Mouse (Mus musculus) intestine, postnatal 0 days (tissue): ENCODE data around the gene Fbxo10. TPM values are rescaled to one million over a fixed set of nuclear protein-coding genes. Genes with fewer than 3 reads are reported as not detected.
"Not testable (repeated sequence)": the region's sequence is repeated elsewhere in the genome, so short reads cannot be mapped to it uniquely, and the experiment has no call there.

Experiments used
- ATAC-seq: fragments of 200-750 bp; cut with Nextera tagmentation; 2 replicates; pipeline ENCODE4 v1.8.0; 2017; ENCODE audit warnings: mild to moderate bottlenecking, moderate TSS enrichment, moderate library complexity
- H3K27ac ChIP-seq: fragments of 300-500 bp; sonication (generic); 2 replicates; pipeline ENCODE4 v1.5.1; 2014; ENCODE audit warnings: mild to moderate bottlenecking, low read depth, low read length, moderate library complexity
- H3K27me3 ChIP-seq: fragments of 300-500 bp; sonication (generic); replicated peaks from 2 replicates; pipeline ENCODE4 v1.6.1; 2014; ENCODE audit warnings: low read length, mixed read lengths; ENCODE audit not compliant: control insufficient read depth, insufficient read depth
- H3K36me3 ChIP-seq: fragments of 300-500 bp; sonication (generic); 2 replicates; pipeline ENCODE4 v1.6.1; 2014; ENCODE audit warnings: mild to moderate bottlenecking, moderate library complexity; ENCODE audit not compliant: control insufficient read depth, insufficient read depth
- H3K4me1 ChIP-seq: fragments of 300-500 bp; sonication (generic); replicated peaks from 2 replicates; pipeline ENCODE4 v1.6.1; 2014; ENCODE audit warnings: antibody characterized with exemption, low read length, mixed read lengths; ENCODE audit not compliant: control insufficient read depth, insufficient read depth
- H3K4me2 ChIP-seq: fragments of 300-500 bp; sonication (generic); replicated peaks from 2 replicates; pipeline ENCODE4 v1.6.1; 2014; ENCODE audit warnings: low read depth, mild to moderate bottlenecking, moderate library complexity
- H3K4me3 ChIP-seq: fragments of 300-500 bp; sonication (generic); 2 replicates; pipeline ENCODE4 v1.5.1; 2014; ENCODE audit warnings: low read depth, low read length
- H3K9ac ChIP-seq: fragments of 300-500 bp; sonication (generic); 2 replicates; pipeline ENCODE4 v1.6.1; 2014; ENCODE audit warnings: mild to moderate bottlenecking, low read depth, low read length
- H3K9me3 ChIP-seq: fragments of 300-500 bp; sonication (generic); 2 replicates; pipeline ENCODE4 v1.6.1; 2016; ENCODE audit warnings: mixed run types; ENCODE audit not compliant: control insufficient read depth
- CTCF ChIP-seq: sonication (generic); IDR thresholded peaks from 2 replicates; pipeline ENCODE4 v1.5.1; 2016; ENCODE audit warnings: low read depth, mild to moderate bottlenecking, control low read depth, antibody characterized with exemption, moderate library complexity
- WGBS: fragments of 180-500 bp; shearing (Covaris S2); extraction: QIAGEN DNeasy Blood & Tissue Kit; methylation state at CpG from one replicate; pipeline ENCODE4 v1.1.7; 2014; 5-methylcytosine and 5-hydroxymethylcytosine counted together
- polyA plus RNA-seq: library from polyadenylated mRNA; unstranded; fragments of >200 nt; fragmentation: Nextera tagmentation; extraction: Ambion mirVana; gene quantifications from 2 replicates; pipeline ENCODE4 v1.2.1, GENCODE M21; 2015

The Fbxo10 gene
- polyA plus RNA-seq, 1 experiment from 2014 or later, result 2.6 TPM

DNA sequence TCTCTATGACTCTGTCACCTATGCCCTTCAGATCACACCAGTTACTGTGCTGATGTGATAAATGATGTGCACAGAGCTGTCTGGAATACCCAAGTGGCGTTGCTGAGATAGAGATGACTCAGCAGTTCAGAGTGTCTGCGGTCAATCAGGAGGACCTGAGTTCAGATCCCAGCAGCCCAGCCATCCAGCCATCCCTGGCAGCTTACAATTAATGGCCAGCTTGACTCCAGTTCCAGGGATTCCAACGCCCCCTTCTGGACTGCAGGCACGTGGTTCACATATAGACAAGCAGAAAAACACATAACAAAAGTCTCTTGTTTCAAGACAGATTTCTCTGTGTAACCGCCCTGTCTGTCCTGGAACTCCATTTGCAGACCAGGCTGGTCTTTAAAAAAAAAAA lies 22.0 kb upstream of the Fbxo10 start:
- ATAC-seq, result no peak
- peak overlapping the region; percentile 83 for H3K4me2 ChIP-seq
- no peaks in the 10 kb centered on the region for H3K27me3 ChIP-seq
- no peak overlapping the region for H3K27ac ChIP-seq
- WGBS, result 58% methylated on average over 5 of the region's 5 CpGs
- peak; percentile 39; the same call in 1 of the 2 replicates for TF ChIP-seq CTCF
- peaks cover 24% of the 10 kb centered on the region for H3K36me3 ChIP-seq
- no peaks in the 10 kb centered on the region for H3K9me3 ChIP-seq
- no peak overlapping the region for H3K9ac ChIP-seq
- peak overlapping the region; percentile 84; the same call in 1 of the 2 replicates for H3K4me3 ChIP-seq
- peaks cover 3% of the 10 kb centered on the region; the same call in 1 of the 2 replicates for H3K4me1 ChIP-seq

DNA sequence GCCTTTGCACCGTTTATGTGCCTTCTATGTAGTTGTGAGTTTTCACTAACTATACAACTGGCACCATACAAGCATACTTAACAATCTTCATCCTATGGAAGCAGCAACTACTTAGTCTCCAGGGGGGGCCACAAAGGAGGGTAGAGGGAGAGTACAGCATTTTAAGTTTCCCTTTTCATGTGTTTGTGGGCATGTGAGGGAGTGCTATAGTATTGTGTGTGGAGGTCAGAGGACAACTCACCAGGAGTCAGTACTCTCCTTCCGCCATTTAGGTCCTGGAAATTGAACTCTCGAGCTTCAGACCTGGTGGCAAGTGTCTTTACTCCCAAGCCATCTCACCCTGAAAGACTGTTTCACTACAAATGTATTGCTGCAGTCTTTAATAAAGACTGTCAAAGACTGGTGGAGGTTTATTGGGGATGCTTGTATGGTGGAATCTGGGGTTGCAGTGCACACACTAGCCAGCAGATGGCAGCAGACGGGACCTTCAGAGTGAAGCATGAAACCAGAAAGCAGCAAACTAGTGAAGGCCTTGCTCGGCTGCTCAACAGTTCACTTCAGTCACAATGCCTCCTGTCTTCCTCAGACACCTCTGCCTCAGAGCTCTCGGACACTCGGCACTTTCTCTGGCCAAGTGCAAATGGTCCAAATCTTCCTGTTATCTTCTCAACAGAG lies 12.9 kb upstream of the Fbxo10 start:
- Histone ChIP-seq H3K27me3 (no peaks in the 10 kb centered on the region), H3K9me3 (no peaks in the 10 kb centered on the region), H3K4me1 (no peaks in the 10 kb centered on the region), H3K36me3 (no peaks in the 10 kb centered on the region), H3K4me3 (no peak overlapping the region), H3K4me2 (no peak overlapping the region), H3K27ac (no peak overlapping the region), H3K9ac (no peak overlapping the region)
- WGBS, result 26% methylated on average over 7 of the region's 7 CpGs
- TF ChIP-seq CTCF, result peak; percentile 97
- ATAC-seq, result no peak

GRCm38 (mm10) chr4:45084895-45085290 lies 489 bp upstream of the Fbxo10 start:
- Histone ChIP-seq H3K9me3 (no peaks in the 10 kb centered on the region), H3K4me1 (no peaks in the 10 kb centered on the region), H3K9ac (no peak overlapping the region), H3K36me3 (no peaks in the 10 kb centered on the region), H3K27me3 (no peaks in the 10 kb centered on the region), H3K4me2 (peak overlapping the region; percentile 97), H3K27ac (no peak overlapping the region; the same call in 1 of the 2 replicates), H3K4me3 (peak overlapping the region; percentile 85)
- WGBS, result 42% methylated on average over 8 of the region's 8 CpGs
- ATAC-seq, result no peak
- TF ChIP-seq CTCF, result no peak

- 15% methylated on average over 8 of the region's 8 CpGs for WGBS
- Histone ChIP-seq H3K27ac (no peak overlapping the region), H3K9ac (peak overlapping the region; percentile 72), H3K36me3 (no peaks in the 10 kb centered on the region), H3K9me3 (no peaks in the 10 kb centered on the region), H3K27me3 (no peaks in the 10 kb centered on the region), H3K4me1 (no peaks in the 10 kb centered on the region), H3K4me3 (peak overlapping the region; percentile 85), H3K4me2 (peak overlapping the region; percentile 97)
- no peak for ATAC-seq
- TF ChIP-seq CTCF, result no peak
Observed at GRCm38 (mm10) chr4:45083487-45083886, 917 bp downstream of the Fbxo10 start.

DNA sequence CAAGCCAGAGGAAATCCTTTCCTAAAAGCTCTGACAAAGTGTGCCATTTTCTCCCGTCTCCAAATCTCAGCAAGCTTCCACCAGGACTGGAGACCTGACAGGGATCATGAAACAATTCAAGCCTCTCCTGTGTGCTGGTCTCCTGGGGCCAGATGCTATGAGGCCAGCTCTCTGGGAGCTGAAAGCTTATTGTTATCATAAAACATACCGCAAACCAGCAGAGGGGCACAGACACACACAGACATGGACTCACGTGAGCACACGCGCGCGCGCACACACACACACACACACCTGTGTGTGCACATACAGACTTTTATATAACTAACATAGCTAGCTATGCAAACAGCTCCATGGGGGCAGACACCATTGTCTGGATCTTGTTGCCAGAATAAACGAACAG lies 1.5 kb downstream of the Fbxo10 start:
- H3K9ac ChIP-seq, result no peak overlapping the region
- no peak overlapping the region for H3K4me3 ChIP-seq
- H3K9me3 ChIP-seq, result no peaks in the 10 kb centered on the region
- no peak for ATAC-seq
- no peaks in the 10 kb centered on the region for H3K4me1 ChIP-seq
- H3K27me3 ChIP-seq, result no peaks in the 10 kb centered on the region
- H3K27ac ChIP-seq, result no peak overlapping the region
- no peaks in the 10 kb centered on the region for H3K36me3 ChIP-seq
- TF ChIP-seq CTCF, result no peak
- WGBS, result 71% methylated on average over 9 of the region's 9 CpGs
- 0 out of 2 replicates have a peak overlapping the region, but pooled peaks have one; percentile 97 for H3K4me2 ChIP-seq

- not testable (repeated sequence) for H3K9ac ChIP-seq, H3K27ac ChIP-seq, H3K36me3 ChIP-seq, ATAC-seq, H3K27me3 ChIP-seq, H3K4me1 ChIP-seq, H3K4me2 ChIP-seq, H3K4me3 ChIP-seq, H3K9me3 ChIP-seq
- WGBS, result 86% methylated on average over 4 of the region's 4 CpGs
Observed at GRCm38 (mm10) chr4:45081041-45081440, 3.4 kb downstream of the Fbxo10 start.
